Mouse (Mus musculus) neutrophil, adult 83 days (primary cell): Measurements from ENCODE around the gene Samsn1. TPM values are rescaled to one million over a fixed set of nuclear protein-coding genes. Genes with fewer than 3 reads are reported as not detected.

Source experiments
- total RNA-seq, 2 experiments: library from RNA; stranded (reverse); gene quantifications; one replicate each; pipeline ENCODE4 v1.2.4; 2023

Samsn1 gene
- total RNA-seq, result 100 to 1,000 TPM; 108 to 113 TPM

GRCm38 (mm10) chr16:76022181-76022580, at the start of gene Samsn1:
Gene Samsn1 (minus strand): TSS chr16:76022281.

